8 mouse cellular contexts compared by ENCODE assay signal in the genomic region with DNA sequence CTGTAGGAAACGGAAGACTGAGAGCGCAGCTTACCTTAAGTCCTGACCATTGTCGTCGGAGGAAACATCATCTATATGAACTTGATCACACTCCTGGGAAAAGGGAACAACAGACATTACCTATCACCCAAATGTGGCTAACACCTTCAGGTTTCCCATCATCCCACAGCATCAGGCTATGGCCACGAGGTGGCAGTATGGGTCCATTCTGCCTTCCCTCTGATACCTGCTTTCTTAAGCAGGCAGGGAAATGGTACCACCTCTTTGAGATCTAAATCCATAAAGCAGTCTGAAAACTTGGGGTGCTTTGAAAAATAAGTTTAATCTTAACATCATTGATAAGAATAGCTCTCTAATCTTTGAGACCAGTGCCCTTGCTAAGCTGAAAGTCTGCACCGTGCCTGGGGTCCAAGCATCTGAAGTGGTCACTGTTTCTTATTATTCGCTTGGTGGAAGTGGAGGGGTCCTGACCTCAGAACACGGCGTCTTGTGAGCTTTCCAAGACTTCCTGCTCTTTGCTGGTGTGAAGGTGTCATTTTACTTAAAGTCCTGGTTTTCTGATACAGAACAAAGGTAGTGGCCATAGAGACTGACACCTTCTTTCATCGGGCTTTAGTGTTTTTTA.
A peak's percentile ranks its signal among the peaks of the same experiment; 100 is the strongest.
DNase-seq lines count a peak whose midpoint lies in the region; ATAC-seq lines count a peak whose summit lies in the region.

No protein-coding gene starts in this region.

- H3K27me3 ChIP-seq in forebrain, embryonic 13.5 days = no peaks in the 10 kb centered on the region

- WGBS in forebrain, embryonic 13.5 days = 42% methylated on average over 10 of the region's 10 CpGs

- peak; percentile 91 for DNase-seq in NIH3T3 (ENCODE audit: low read depth)
- peak; percentile 66 for DNase-seq in c-Kit-positive CD71-positive TER-119-positive erythroid progenitor cells, embryonic 14.5 days (ENCODE audit: low spot score)
- DNase-seq in heart, postnatal 4 days = peak; percentile 81
- peak; percentile 46 for DNase-seq in left cerebral cortex, adult 11 months (ENCODE audit: low spot score)
- DNase-seq in lung, postnatal 36 days = peak; percentile 71
- DNase-seq in right cerebral cortex, postnatal 14 days = peak; percentile 83

- ATAC-seq in forebrain, embryonic 13.5 days = peak; percentile 93
- no peak for ATAC-seq in activated CD4-positive, CD25-positive, alpha-beta regulatory T cell, adult 4 months

- H3K4me2 ChIP-seq in forebrain, embryonic 13.5 days = no peak overlapping the region

- no peaks in the 10 kb centered on the region for H3K36me3 ChIP-seq in forebrain, embryonic 13.5 days (ENCODE audit: poor library complexity, severe bottlenecking)

- no peak overlapping the region for H3K9ac ChIP-seq in forebrain, embryonic 13.5 days

- H3K4me1 ChIP-seq in forebrain, embryonic 13.5 days = no peaks in the 10 kb centered on the region

- no peak overlapping the region for H3K27ac ChIP-seq in forebrain, embryonic 13.5 days

- no peak overlapping the region for H3K4me3 ChIP-seq in forebrain, embryonic 13.5 days

- H3K9me3 ChIP-seq in forebrain, embryonic 13.5 days (replicated peaks) = no peaks in the 10 kb centered on the region
